Mouse (Mus musculus) A20 (cell line): ENCODE data around the gene Dph2.

ENCODE experiments used
- DNase-seq: peaks from one replicate; pipeline ENCODE4 v3.0.0-alpha.2; 2011; ENCODE audit warnings: low read depth, low spot score

Dph2 gene

GRCm38 (mm10) chr4:117891738-117892161, at the start of gene Dph2:
TSS of gene Dph2 (minus strand) at chr4:117892032.
- peak; percentile 89 for DNase-seq

GRCm38 (mm10) chr4:117936964-117937363, 45.1 kb upstream of the Dph2 start:
- no peak for DNase-seq

- DNase-seq = no peak
Measured at GRCm38 (mm10) chr4:117934081-117934480, 42.2 kb upstream of the Dph2 start.

GRCm38 (mm10) chr4:117933248-117933647, 41.4 kb upstream of the Dph2 start:
- DNase-seq = no peak

GRCm38 (mm10) chr4:117929391-117929881, 37.6 kb upstream of the Dph2 start, which contains the start of gene Artn:
TSS of gene Artn (minus strand) at chr4:117929763.
- no peak for DNase-seq

- peak; percentile 21 for DNase-seq
Measured at GRCm38 (mm10) chr4:117928699-117929241, 36.9 kb upstream of the Dph2 start.

- peak; percentile 38 for DNase-seq
Measured at GRCm38 (mm10) chr4:117928234-117928633, 36.4 kb upstream of the Dph2 start.

GRCm38 (mm10) chr4:117926545-117927482, 35.0 kb upstream of the Dph2 start:
- DNase-seq = no peak

- no peak for DNase-seq
Measured at GRCm38 (mm10) chr4:117924916-117925315, 33.1 kb upstream of the Dph2 start.

- DNase-seq = no peak
Measured at GRCm38 (mm10) chr4:117923450-117923849, 31.6 kb upstream of the Dph2 start.

GRCm38 (mm10) chr4:117921358-117921757, 29.5 kb upstream of the Dph2 start:
- DNase-seq = no peak

GRCm38 (mm10) chr4:117918762-117919161, 26.9 kb upstream of the Dph2 start:
- no peak for DNase-seq

- DNase-seq = no peak
Measured at GRCm38 (mm10) chr4:117918261-117918660, 26.4 kb upstream of the Dph2 start.

GRCm38 (mm10) chr4:117917847-117918246, 26.0 kb upstream of the Dph2 start:
- DNase-seq = no peak

GRCm38 (mm10) chr4:117917402-117917801, 25.6 kb upstream of the Dph2 start:
- no peak for DNase-seq

- no peak for DNase-seq
Measured at GRCm38 (mm10) chr4:117916386-117916785, 24.6 kb upstream of the Dph2 start.

GRCm38 (mm10) chr4:117915489-117916105, 23.8 kb upstream of the Dph2 start:
- peak; percentile 43 for DNase-seq

GRCm38 (mm10) chr4:117914591-117915442, 23.0 kb upstream of the Dph2 start, which contains the start of gene Ipo13:
TSS of gene Ipo13 (minus strand) at chr4:117914999.
- DNase-seq = peak; percentile 98

- peak; percentile 30 for DNase-seq
Measured at GRCm38 (mm10) chr4:117914031-117914430, 22.2 kb upstream of the Dph2 start.

- no peak for DNase-seq
Measured at GRCm38 (mm10) chr4:117913421-117913820, 21.6 kb upstream of the Dph2 start.

GRCm38 (mm10) chr4:117912685-117913273, 20.9 kb upstream of the Dph2 start:
- DNase-seq = no peak
